Mouse (Mus musculus) brain, embryonic 14.5 days (tissue): ENCODE results near the gene Lpin2.

Experiments used
- CTCF ChIP-seq: fragments of 200-500 bp; IDR thresholded peaks from 2 replicates; pipeline ENCODE4 v1.5.1; 2012; ENCODE audit warnings: inconsistent platforms, mild to moderate bottlenecking, moderate library complexity, borderline replicate concordance; ENCODE audit not compliant: insufficient read depth, insufficient read length; ENCODE audit errors: extremely low read depth
- POLR2A ChIP-seq: fragments of 200-500 bp; IDR thresholded peaks from 2 replicates; pipeline ENCODE4 v1.6.1; 2012; ENCODE audit warnings: mild to moderate bottlenecking, inconsistent platforms, borderline replicate concordance; ENCODE audit not compliant: poor library complexity, insufficient read depth, insufficient read length, severe bottlenecking; ENCODE audit errors: extremely low read depth

DNA sequence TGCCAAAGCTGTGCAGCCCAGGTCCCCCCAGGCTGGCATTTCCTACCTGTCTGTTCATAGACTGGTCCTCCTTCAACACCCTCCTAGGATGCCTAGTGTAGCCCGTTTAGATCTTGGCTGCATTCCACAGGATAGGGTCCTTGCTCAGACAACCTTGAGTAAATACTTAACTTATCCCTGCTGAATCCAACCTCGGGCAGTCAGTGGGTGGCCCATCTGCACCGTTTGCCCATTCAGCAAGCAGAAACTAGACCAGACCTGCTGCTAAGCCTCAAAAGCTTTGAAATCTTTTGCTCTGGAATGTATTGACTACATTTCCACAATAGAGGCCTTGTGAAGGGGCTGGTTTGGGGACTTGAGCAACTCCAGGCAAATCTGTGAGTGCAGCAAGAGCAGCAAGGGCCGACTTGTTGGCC, 23.2 kb upstream of the Lpin2 start:
- no peak for TF ChIP-seq POLR2A
- TF ChIP-seq CTCF: no peak
